Mouse (Mus musculus): ENCODE data around the gene Slc8a2. TPM values are rescaled to one million over a fixed set of nuclear protein-coding genes. Genes with fewer than 3 reads are reported as not detected.

Slc8a2 gene
- polyA plus RNA-seq, 1 experiment = 0.02 TPM

- no peak for TF ChIP-seq CTCF (IDR thresholded peaks at IDR 0.05; ENCODE audit: control insufficient read depth, insufficient read depth, insufficient read length)
- no peak for TF ChIP-seq USF1 (IDR thresholded peaks at IDR 0.05; ENCODE audit: low read depth)
- no peak for TF ChIP-seq CEBPB (IDR thresholded peaks at IDR 0.05; ENCODE audit: low read depth)
- TF ChIP-seq MAX (IDR thresholded peaks at IDR 0.05) = no peak
- no peak for TF ChIP-seq FOSL1 (IDR thresholded peaks at IDR 0.05; ENCODE audit: insufficient read depth, low read length, poor library complexity, severe bottlenecking)
- TF ChIP-seq MYOG (IDR thresholded peaks at IDR 0.05; ENCODE audit: control insufficient read depth, extremely low read depth, insufficient read length) = no peak
- TF ChIP-seq MYOD1 (IDR thresholded peaks at IDR 0.05; ENCODE audit: control insufficient read depth, insufficient read length, low read depth) = no peak
- H3K79me2 ChIP-seq (ENCODE audit: control insufficient read depth, insufficient read depth) = peaks cover 11% of the 10 kb centered on the region
- H3K27me3 ChIP-seq (ENCODE audit: control insufficient read depth, insufficient read depth, insufficient read length) = peaks cover 37% of the 10 kb centered on the region
- no peaks in the 10 kb centered on the region for H3K36me3 ChIP-seq (ENCODE audit: control insufficient read depth, insufficient read depth)
- no peak overlapping the region for H3K4me3 ChIP-seq (ENCODE audit: insufficient read depth, poor library complexity, severe bottlenecking)
- peaks cover 9% of the 10 kb centered on the region for H3K79me3 ChIP-seq (ENCODE audit: low read depth)
- no peak overlapping the region for H3ac ChIP-seq (ENCODE audit: control insufficient read depth, insufficient read length, low read depth)
Measured at GRCm38 (mm10) chr7:16094592-16094991, 35.0 kb upstream of the Slc8a2 start.

- Histone ChIP-seq H3K79me3 (ENCODE audit: low read depth) (peaks cover 35% of the 10 kb centered on the region), H3ac (ENCODE audit: control insufficient read depth, insufficient read length, low read depth) (peak within 1 kb of the TSS; percentile 52), H3K27me3 (ENCODE audit: control insufficient read depth, insufficient read depth, insufficient read length) (peaks cover 13% of the 10 kb centered on the region), H3K79me2 (ENCODE audit: control insufficient read depth, insufficient read depth) (peaks cover 48% of the 10 kb centered on the region), H3K36me3 (ENCODE audit: control insufficient read depth, insufficient read depth) (peaks cover 4% of the 10 kb centered on the region), H3K4me3 (ENCODE audit: insufficient read depth, poor library complexity, severe bottlenecking) (peak within 1 kb of the TSS; percentile 69)
- TF ChIP-seq CTCF (IDR thresholded peaks at IDR 0.05; ENCODE audit: control insufficient read depth, insufficient read depth, insufficient read length) = no peak
- no peak for TF ChIP-seq MYOD1 (IDR thresholded peaks at IDR 0.05; ENCODE audit: control insufficient read depth, insufficient read length, low read depth)
- TF ChIP-seq CEBPB (IDR thresholded peaks at IDR 0.05; ENCODE audit: low read depth) = no peak
- TF ChIP-seq USF1 (IDR thresholded peaks at IDR 0.05; ENCODE audit: low read depth) = peak; percentile 92
- no peak for TF ChIP-seq MYOG (IDR thresholded peaks at IDR 0.05; ENCODE audit: control insufficient read depth, extremely low read depth, insufficient read length)
- peak; percentile 31 for TF ChIP-seq MAX (IDR thresholded peaks at IDR 0.05)
- TF ChIP-seq FOSL1 (IDR thresholded peaks at IDR 0.05; ENCODE audit: insufficient read depth, low read length, poor library complexity, severe bottlenecking) = no peak
Measured at GRCm38 (mm10) chr7:16098021-16099017, 31.3 kb upstream of the Slc8a2 start, which contains the start of gene Napa. Napa (plus strand) TSS chr7:16098458.

- Histone ChIP-seq H3K36me3 (ENCODE audit: control insufficient read depth, insufficient read depth) (peaks cover 12% of the 10 kb centered on the region), H3K4me3 (ENCODE audit: insufficient read depth, poor library complexity, severe bottlenecking) (peak overlapping the region; percentile 69), H3ac (ENCODE audit: control insufficient read depth, insufficient read length, low read depth) (peak overlapping the region; percentile 16), H3K79me3 (ENCODE audit: low read depth) (peaks cover 42% of the 10 kb centered on the region), H3K79me2 (ENCODE audit: control insufficient read depth, insufficient read depth) (peaks cover 62% of the 10 kb centered on the region), H3K27me3 (ENCODE audit: control insufficient read depth, insufficient read depth, insufficient read length) (peaks cover 6% of the 10 kb centered on the region)
- no peak for TF ChIP-seq MYOG (IDR thresholded peaks at IDR 0.05; ENCODE audit: control insufficient read depth, extremely low read depth, insufficient read length)
- TF ChIP-seq MYOD1 (IDR thresholded peaks at IDR 0.05; ENCODE audit: control insufficient read depth, insufficient read length, low read depth) = no peak
- no peak for TF ChIP-seq USF1 (IDR thresholded peaks at IDR 0.05; ENCODE audit: low read depth)
- TF ChIP-seq FOSL1 (IDR thresholded peaks at IDR 0.05; ENCODE audit: insufficient read depth, low read length, poor library complexity, severe bottlenecking) = no peak
- TF ChIP-seq CTCF (IDR thresholded peaks at IDR 0.05; ENCODE audit: control insufficient read depth, insufficient read depth, insufficient read length) = no peak
- no peak for TF ChIP-seq MAX (IDR thresholded peaks at IDR 0.05)
- TF ChIP-seq CEBPB (IDR thresholded peaks at IDR 0.05; ENCODE audit: low read depth) = no peak
Measured at GRCm38 (mm10) chr7:16099901-16100300, 29.7 kb upstream of the Slc8a2 start.

- Histone ChIP-seq H3K79me2 (ENCODE audit: control insufficient read depth, insufficient read depth) (peaks cover 73% of the 10 kb centered on the region), H3K27me3 (ENCODE audit: control insufficient read depth, insufficient read depth, insufficient read length) (no peaks in the 10 kb centered on the region), H3K79me3 (ENCODE audit: low read depth) (peaks cover 44% of the 10 kb centered on the region), H3ac (ENCODE audit: control insufficient read depth, insufficient read length, low read depth) (no peak overlapping the region), H3K4me3 (ENCODE audit: insufficient read depth, poor library complexity, severe bottlenecking) (no peak overlapping the region), H3K36me3 (ENCODE audit: control insufficient read depth, insufficient read depth) (peaks cover 16% of the 10 kb centered on the region)
- TF ChIP-seq CTCF (IDR thresholded peaks at IDR 0.05; ENCODE audit: control insufficient read depth, insufficient read depth, insufficient read length) (no peak), FOSL1 (IDR thresholded peaks at IDR 0.05; ENCODE audit: insufficient read depth, low read length, poor library complexity, severe bottlenecking) (no peak), MYOG (IDR thresholded peaks at IDR 0.05; ENCODE audit: control insufficient read depth, extremely low read depth, insufficient read length) (no peak), CEBPB (IDR thresholded peaks at IDR 0.05; ENCODE audit: low read depth) (no peak), USF1 (IDR thresholded peaks at IDR 0.05; ENCODE audit: low read depth) (no peak), MAX (IDR thresholded peaks at IDR 0.05) (no peak), MYOD1 (IDR thresholded peaks at IDR 0.05; ENCODE audit: control insufficient read depth, insufficient read length, low read depth) (no peak)
Measured at GRCm38 (mm10) chr7:16101081-16101480, 28.5 kb upstream of the Slc8a2 start.

GRCm38 (mm10) chr7:16101726-16102475, 27.7 kb upstream of the Slc8a2 start:
- Histone ChIP-seq H3K4me3 (ENCODE audit: insufficient read depth, poor library complexity, severe bottlenecking) (no peak overlapping the region), H3K79me3 (ENCODE audit: low read depth) (peaks cover 45% of the 10 kb centered on the region), H3K27me3 (ENCODE audit: control insufficient read depth, insufficient read depth, insufficient read length) (no peaks in the 10 kb centered on the region), H3K79me2 (ENCODE audit: control insufficient read depth, insufficient read depth) (peaks cover 79% of the 10 kb centered on the region), H3ac (ENCODE audit: control insufficient read depth, insufficient read length, low read depth) (no peak overlapping the region), H3K36me3 (ENCODE audit: control insufficient read depth, insufficient read depth) (peaks cover 16% of the 10 kb centered on the region)
- TF ChIP-seq CTCF (IDR thresholded peaks at IDR 0.05; ENCODE audit: control insufficient read depth, insufficient read depth, insufficient read length) (no peak), MYOD1 (IDR thresholded peaks at IDR 0.05; ENCODE audit: control insufficient read depth, insufficient read length, low read depth) (no peak), MAX (IDR thresholded peaks at IDR 0.05) (no peak), CEBPB (IDR thresholded peaks at IDR 0.05; ENCODE audit: low read depth) (no peak), USF1 (IDR thresholded peaks at IDR 0.05; ENCODE audit: low read depth) (no peak), FOSL1 (IDR thresholded peaks at IDR 0.05; ENCODE audit: insufficient read depth, low read length, poor library complexity, severe bottlenecking) (no peak), MYOG (IDR thresholded peaks at IDR 0.05; ENCODE audit: control insufficient read depth, extremely low read depth, insufficient read length) (no peak)

Measured in C2C12 (cell line).